Mouse (Mus musculus) hindbrain, embryonic 14.5 days (tissue): ENCODE measurements around the gene Dnajc21. TPM values are rescaled to one million over a fixed set of nuclear protein-coding genes. Genes with fewer than 3 reads are reported as not detected.

Experiments
- ATAC-seq: fragments of 200-750 bp; cut with Nextera tagmentation; 2 replicates; pipeline ENCODE4 v1.8.0; 2017; ENCODE audit warnings: moderate number of reproducible peaks, mild to moderate bottlenecking, moderate TSS enrichment, moderate library complexity; ENCODE audit not compliant: low FRiP score
- DNase-seq: peaks from one replicate; pipeline ENCODE4 v3.0.0-alpha.2; 2015; ENCODE audit warnings: low spot score
- H3K27ac ChIP-seq: fragments of 300-500 bp; sonication (generic); 2 replicates; pipeline ENCODE4 v1.5.1; 2014; ENCODE audit warnings: mild to moderate bottlenecking, moderate library complexity
- H3K27me3 ChIP-seq: fragments of 300-500 bp; sonication (generic); 2 replicates; pipeline ENCODE4 v1.6.1; 2014; ENCODE audit warnings: mild to moderate bottlenecking, low read length, mixed read lengths; ENCODE audit not compliant: control insufficient read depth, insufficient read depth
- H3K36me3 ChIP-seq: fragments of 300-500 bp; sonication (generic); replicated peaks from 2 replicates; pipeline ENCODE4 v1.6.1; 2014; ENCODE audit not compliant: control insufficient read depth, insufficient read depth
- H3K4me1 ChIP-seq: fragments of 300-500 bp; sonication (generic); replicated peaks from 2 replicates; pipeline ENCODE4 v1.6.1; 2014; ENCODE audit warnings: antibody characterized with exemption, low read length, mixed read lengths; ENCODE audit not compliant: control insufficient read depth, insufficient read depth
- H3K4me2 ChIP-seq: fragments of 300-500 bp; sonication (generic); replicated peaks from 2 replicates; pipeline ENCODE4 v1.6.1; 2014; ENCODE audit warnings: mild to moderate bottlenecking, moderate library complexity
- H3K4me3 ChIP-seq: fragments of 300-500 bp; sonication (generic); replicated peaks from 2 replicates; pipeline ENCODE4 v1.5.1; 2014; ENCODE audit warnings: mild to moderate bottlenecking, low read length
- H3K9ac ChIP-seq: fragments of 300-500 bp; sonication (generic); 2 replicates; pipeline ENCODE4 v1.6.1; 2014
- H3K9me3 ChIP-seq: fragments of 300-500 bp; sonication (generic); 2 replicates; pipeline ENCODE4 v1.6.1; 2016; ENCODE audit warnings: low read length; ENCODE audit not compliant: control insufficient read depth
- WGBS: fragments of 180-500 bp; shearing (Covaris S2); extraction: QIAGEN DNeasy Blood & Tissue Kit; methylation state at CpG from one replicate; pipeline ENCODE4 v1.1.7; 2014; 5-methylcytosine and 5-hydroxymethylcytosine counted together
- polyA plus RNA-seq: library from polyadenylated mRNA; unstranded; fragments of >200 nt; fragmentation: Nextera tagmentation; extraction: Ambion mirVana; gene quantifications from 2 replicates; pipeline ENCODE4 v1.2.1, GENCODE M21; 2014

The Dnajc21 gene
- polyA plus RNA-seq, 1 experiment from 2014 or later: 13.0 TPM

GRCm38 (mm10) chr15:10413656-10414055, 56.7 kb downstream of the Dnajc21 start:
- H3K27ac ChIP-seq: no peak overlapping the region
- no peak overlapping the region for H3K4me3 ChIP-seq
- DNase-seq: no peak
- no peaks in the 10 kb centered on the region for H3K27me3 ChIP-seq
- H3K36me3 ChIP-seq: no peaks in the 10 kb centered on the region
- ATAC-seq: no peak
- no peak overlapping the region for H3K9ac ChIP-seq
- WGBS: 93% methylated on average over 6 of the region's 6 CpGs
- H3K9me3 ChIP-seq: no peaks in the 10 kb centered on the region
- no peak overlapping the region for H3K4me2 ChIP-seq
- H3K4me1 ChIP-seq: no peaks in the 10 kb centered on the region

- Histone ChIP-seq H3K27ac (no peak overlapping the region), H3K9ac (no peak overlapping the region), H3K4me1 (no peaks in the 10 kb centered on the region), H3K9me3 (no peaks in the 10 kb centered on the region), H3K4me3 (no peak overlapping the region), H3K4me2 (no peak overlapping the region), H3K27me3 (no peaks in the 10 kb centered on the region), H3K36me3 (no peaks in the 10 kb centered on the region)
- WGBS: 87% methylated on average over 2 of the region's 2 CpGs
- ATAC-seq (no peak), DNase-seq (no peak)
These were observed 59.4 kb downstream of the Dnajc21 start for GRCm38 (mm10) chr15:10410881-10411280.

DNA sequence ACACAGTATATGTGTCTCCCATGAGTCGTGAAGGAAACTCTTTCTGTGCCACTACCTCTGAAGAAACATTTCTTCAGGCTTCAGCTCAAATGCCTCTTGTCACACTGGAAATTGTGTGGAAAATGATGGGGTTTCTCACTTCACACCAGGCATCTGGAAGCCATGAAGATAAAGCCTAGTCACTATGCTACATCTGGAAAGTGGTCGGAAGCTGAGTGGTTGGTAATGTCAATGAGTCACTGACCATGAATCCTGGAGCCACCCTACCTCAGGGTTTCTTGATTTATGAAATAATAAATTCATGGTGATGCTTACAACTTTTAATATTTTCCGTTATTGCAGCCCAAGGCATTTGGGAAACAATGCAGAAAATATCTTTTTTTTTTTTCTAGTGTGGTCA, 60.5 kb downstream of the Dnajc21 start:
- WGBS: 88% methylated on average over 3 of the region's 3 CpGs
- Histone ChIP-seq H3K4me3 (no peak overlapping the region), H3K9ac (no peak overlapping the region), H3K9me3 (no peaks in the 10 kb centered on the region), H3K27me3 (no peaks in the 10 kb centered on the region), H3K36me3 (no peaks in the 10 kb centered on the region), H3K4me1 (no peaks in the 10 kb centered on the region), H3K4me2 (no peak overlapping the region), H3K27ac (no peak overlapping the region)
- DNase-seq (no peak), ATAC-seq (no peak)

- DNase-seq (peak; percentile 53), ATAC-seq (0 out of 2 replicates have a peak, but pooled peaks have one; percentile 53)
- Histone ChIP-seq H3K27me3 (no peaks in the 10 kb centered on the region), H3K4me2 (no peak overlapping the region), H3K36me3 (no peaks in the 10 kb centered on the region), H3K4me1 (no peaks in the 10 kb centered on the region), H3K27ac (no peak overlapping the region), H3K9ac (no peak overlapping the region), H3K9me3 (peaks cover 6% of the 10 kb centered on the region; the same call in 1 of the 2 replicates), H3K4me3 (no peak overlapping the region)
- WGBS: 38% methylated on average over 3 of the region's 3 CpGs
These were observed 69.9 kb downstream of the Dnajc21 start for GRCm38 (mm10) chr15:10400415-10400814.

DNA sequence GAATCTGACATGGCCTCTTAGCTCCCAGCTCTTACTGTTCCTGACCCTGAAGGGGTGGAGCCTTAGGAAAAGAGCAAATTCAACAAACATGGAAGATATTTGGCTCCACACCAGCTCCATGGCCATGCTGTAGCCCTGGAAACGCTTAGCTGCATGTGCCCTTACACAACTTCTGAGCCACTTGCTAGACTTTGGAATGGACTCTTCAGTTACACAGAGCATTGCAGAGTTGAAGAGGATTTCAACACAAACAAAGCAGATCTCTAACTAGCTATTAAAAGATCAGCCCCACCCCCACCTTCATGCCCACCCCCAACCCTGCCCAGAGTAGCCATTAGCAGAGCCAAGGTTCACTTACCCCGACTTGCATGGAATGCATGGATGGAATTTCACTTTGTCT, 70.5 kb downstream of the Dnajc21 start:
- no peak for ATAC-seq

More for the DNA sequence above, 70.5 kb downstream of the Dnajc21 start:
- 72% methylated on average over 2 of the region's 2 CpGs for WGBS
- peaks cover 6% of the 10 kb centered on the region; the same call in 1 of the 2 replicates for H3K9me3 ChIP-seq
- no peaks in the 10 kb centered on the region for H3K36me3 ChIP-seq
- no peaks in the 10 kb centered on the region for H3K27me3 ChIP-seq
- H3K9ac ChIP-seq: no peak overlapping the region
- DNase-seq: no peak
- no peaks in the 10 kb centered on the region for H3K4me1 ChIP-seq
- no peak overlapping the region for H3K27ac ChIP-seq
- H3K4me3 ChIP-seq: no peak overlapping the region
- no peak overlapping the region for H3K4me2 ChIP-seq

Other genes with a start within 250 kb of the Dnajc21 start
- gene Gm21973, start 145.1 kb downstream of the Dnajc21 start, polyA plus RNA-seq: not detected in 2 replicates
- not detected in 2 replicates for gene Agxt2, start 112.0 kb downstream of the Dnajc21 start, polyA plus RNA-seq
- gene Brix1, start 15.4 kb upstream of the Dnajc21 start, polyA plus RNA-seq: 61.3 and 66.5 TPM in 2 replicates
- 13.4 and 14.9 TPM in 2 replicates for gene Rad1, start 15.5 kb upstream of the Dnajc21 start, polyA plus RNA-seq
- gene Ttc23l, start 88.2 kb upstream of the Dnajc21 start, polyA plus RNA-seq: not detected in 2 replicates
- 11.6 and 12.9 TPM in 2 replicates for gene Rai14, start 244.1 kb upstream of the Dnajc21 start, polyA plus RNA-seq